ENCODE assay signal across 39 mouse cellular contexts in genomic region chr9:65234734-65235133, GRCm38 (mm10). TPM values are rescaled to one million over a fixed set of nuclear protein-coding genes. Genes with fewer than 3 reads are reported as not detected.
"Had no signal": no experiment of that assay in that cellular context is flagged by ENCODE, and none has a peak within 500 bp of the region (broad histone marks: within the 10 kb centered on the region; RNA-seq: fewer than 3 reads in every experiment).

No protein-coding gene starts in this region.

- H3K27me3 ChIP-seq: heart, embryonic 12.5 days; heart, embryonic 13.5 days; heart, embryonic 15.5 days; hindbrain, embryonic 12.5 days; hindbrain, embryonic 13.5 days; hindbrain, embryonic 15.5 days; intestine, embryonic 15.5 days; kidney, embryonic 15.5 days had no signal

- ATAC-seq: hindbrain, embryonic 16.5 days; hindbrain, postnatal 0 days; inflammation-experienced regulatory T-cells, adult 6 months; intestine, embryonic 15.5 days; intestine, embryonic 16.5 days; intestine, postnatal 0 days had no signal

- DNase-seq: heart, postnatal 10 days; heart, postnatal 14 days; heart, postnatal 4 days; kidney, adult 11 months; kidney, adult 18-20 months; kidney, adult 2 months; kidney, adult 8-10 months; kidney, adult 9 months; kidney, postnatal 10 days; kidney, postnatal 14 days; kidney, postnatal 25 days; kidney, postnatal 36 days; kidney, postnatal 4 days; layer of hippocampus, adult 9-11 months; layer of hippocampus, postnatal 36 days had no signal

- H3K27ac ChIP-seq: heart, embryonic 13.5 days; heart, embryonic 15.5 days; hindbrain, embryonic 10.5 days; hindbrain, embryonic 12.5 days; hindbrain, embryonic 13.5 days; hindbrain, embryonic 14.5 days; hindbrain, embryonic 15.5 days; hindbrain, postnatal 0 days; intestine, embryonic 15.5 days; kidney, embryonic 15.5 days; kidney, postnatal 0 days; layer of hippocampus, adult 2 months; left cerebral cortex, adult 2 months had no signal

- H3K4me2 ChIP-seq: heart, embryonic 11.5 days; heart, embryonic 12.5 days; heart, embryonic 13.5 days; heart, embryonic 15.5 days; hindbrain, embryonic 12.5 days; hindbrain, embryonic 13.5 days; hindbrain, embryonic 14.5 days; hindbrain, embryonic 15.5 days; intestine, embryonic 15.5 days; kidney, embryonic 15.5 days had no signal

- H3K4me3 ChIP-seq: heart, embryonic 12.5 days; heart, embryonic 13.5 days; heart, embryonic 15.5 days; hindbrain, embryonic 10.5 days; hindbrain, embryonic 12.5 days; hindbrain, embryonic 13.5 days; hindbrain, embryonic 15.5 days; intestine, embryonic 15.5 days; kidney, embryonic 15.5 days; layer of hippocampus, adult 2 months; left cerebral cortex, adult 2 months had no signal

- H3K9ac ChIP-seq: heart, embryonic 12.5 days; heart, embryonic 13.5 days; heart, embryonic 15.5 days; hindbrain, embryonic 12.5 days; hindbrain, embryonic 13.5 days; hindbrain, embryonic 14.5 days; hindbrain, embryonic 15.5 days; intestine, embryonic 15.5 days; kidney, embryonic 15.5 days had no signal

- H3K9me3 ChIP-seq: heart, embryonic 12.5 days; heart, embryonic 13.5 days; heart, embryonic 15.5 days; hindbrain, embryonic 10.5 days; hindbrain, embryonic 12.5 days; hindbrain, embryonic 13.5 days; hindbrain, embryonic 15.5 days; intestine, embryonic 15.5 days; kidney, embryonic 15.5 days had no signal

- H3K4me1 ChIP-seq: heart, embryonic 12.5 days; heart, embryonic 13.5 days; heart, embryonic 15.5 days had no signal

RNA-seq across cellular contexts. Expression of gene Cilp, which starts 30.2 kb away (rescaled TPM):
- total RNA-seq: hematopoietic stem cell, adult 5-6 weeks; layer of hippocampus, adult 18-20 months; layer of hippocampus, postnatal 25 days; layer of hippocampus, postnatal 36 days; left cerebral cortex, adult 18-20 months had no signal
- polyA plus RNA-seq: heart, embryonic 12.5 days; heart, embryonic 13.5 days; heart, embryonic 14.5 days; inflammation-experienced regulatory T-cells, adult 6 months had no signal
